Mouse (Mus musculus) hindbrain, embryonic 10.5 days (tissue): ENCODE measurements at regions not wholly inside any gene's neighbourhood (a gene's known extent, or its start where the extent isn't known, plus 50 kb on each side); places are given as distances from the start of the nearest gene placed in this dataset.

Source experiments
- DNase-seq: peaks from one replicate; pipeline ENCODE4 v3.0.0-alpha.2; 2017; ENCODE audit warnings: low spot score
- H3K27ac ChIP-seq: fragments of 300-500 bp; sonication (generic); 2 replicates; pipeline ENCODE4 v1.5.1; 2016; ENCODE audit warnings: mild to moderate bottlenecking, moderate library complexity
- H3K27me3 ChIP-seq: fragments of 300-500 bp; sonication (generic); 2 replicates; pipeline ENCODE4 v1.6.1; 2016; ENCODE audit warnings: mild to moderate bottlenecking; ENCODE audit not compliant: poor library complexity, insufficient read depth, severe bottlenecking
- H3K36me3 ChIP-seq: fragments of 300-500 bp; sonication (generic); 2 replicates; pipeline ENCODE4 v1.6.1; 2016; ENCODE audit warnings: mild to moderate bottlenecking, moderate library complexity
- H3K4me1 ChIP-seq: fragments of 300-500 bp; sonication (generic); replicated peaks from 2 replicates; pipeline ENCODE4 v1.6.1; 2016; ENCODE audit warnings: mild to moderate bottlenecking
- H3K4me3 ChIP-seq: fragments of 300-500 bp; sonication (generic); 2 replicates; pipeline ENCODE4 v1.5.1; 2016; ENCODE audit warnings: mild to moderate bottlenecking, moderate library complexity
- H3K9me3 ChIP-seq: fragments of 300-500 bp; sonication (generic); 2 replicates; pipeline ENCODE4 v1.6.1; 2016; ENCODE audit warnings: mild to moderate bottlenecking, moderate library complexity
- WGBS: fragments of 180-500 bp; shearing (Covaris S2); methylation state at CpG from one replicate; pipeline ENCODE4 v1.1.7; 2016; 5-methylcytosine and 5-hydroxymethylcytosine counted together

- 87% methylated on average over 2 of the region's 2 CpGs for WGBS
- Histone ChIP-seq H3K4me3 (no peak overlapping the region), H3K27ac (no peak overlapping the region), H3K36me3 (no peaks in the 10 kb centered on the region), H3K27me3 (no peaks in the 10 kb centered on the region), H3K4me1 (no peaks in the 10 kb centered on the region), H3K9me3 (no peaks in the 10 kb centered on the region)
- DNase-seq: no peak
Observed at GRCm38 (mm10) chr12:42369029-42369577, 882.9 kb upstream of the Lrrn3 start.

GRCm38 (mm10) chr12:42338996-42339680, 852.9 kb upstream of the Lrrn3 start:
- no peak overlapping the region for H3K4me3 ChIP-seq
- H3K4me1 ChIP-seq: no peaks in the 10 kb centered on the region
- DNase-seq: no peak
- 81% methylated on average over 3 of the region's 3 CpGs for WGBS
- H3K27me3 ChIP-seq: no peaks in the 10 kb centered on the region
- H3K27ac ChIP-seq: no peak overlapping the region
- no peaks in the 10 kb centered on the region for H3K36me3 ChIP-seq
- no peaks in the 10 kb centered on the region for H3K9me3 ChIP-seq

GRCm38 (mm10) chr12:42306429-42306828, 820.2 kb upstream of the Lrrn3 start:
- DNase-seq: no peak
- 85% methylated on average over 6 of the region's 6 CpGs for whole genome bisulfite sequencing
- H3K4me1 ChIP-seq: no peaks in the 10 kb centered on the region

GRCm38 (mm10) chr12:42277241-42278032, 791.2 kb upstream of the Lrrn3 start:
- H3K27ac ChIP-seq: no peak overlapping the region
- no peak overlapping the region for H3K4me3 ChIP-seq
- no peak for DNase-seq
- H3K9me3 ChIP-seq: no peaks in the 10 kb centered on the region
- H3K4me1 ChIP-seq: no peaks in the 10 kb centered on the region
- no peaks in the 10 kb centered on the region for H3K36me3 ChIP-seq
- 85% methylated on average over 9 of the region's 9 CpGs for WGBS
- no peaks in the 10 kb centered on the region for H3K27me3 ChIP-seq

More at GRCm38 (mm10) chr12:42306429-42306828, 820.2 kb upstream of the Lrrn3 start:
- H3K4me3 ChIP-seq: no peak overlapping the region
- H3K9me3 ChIP-seq: no peaks in the 10 kb centered on the region
- no peak overlapping the region for H3K27ac ChIP-seq
- H3K27me3 ChIP-seq: no peaks in the 10 kb centered on the region
- H3K36me3 ChIP-seq: no peaks in the 10 kb centered on the region

GRCm38 (mm10) chr12:42250410-42250809, 764.2 kb upstream of the Lrrn3 start:
- DNase-seq: no peak
- H3K4me1 ChIP-seq: no peaks in the 10 kb centered on the region
- H3K9me3 ChIP-seq: no peaks in the 10 kb centered on the region
- H3K27me3 ChIP-seq: no peaks in the 10 kb centered on the region
- no peak overlapping the region for H3K27ac ChIP-seq
- no peaks in the 10 kb centered on the region for H3K36me3 ChIP-seq
- H3K4me3 ChIP-seq: no peak overlapping the region

GRCm38 (mm10) chr12:42229235-42229634, 743.0 kb upstream of the Lrrn3 start:
- Histone ChIP-seq H3K4me1 (no peaks in the 10 kb centered on the region), H3K36me3 (no peaks in the 10 kb centered on the region), H3K4me3 (no peak overlapping the region), H3K27me3 (no peaks in the 10 kb centered on the region), H3K27ac (no peak overlapping the region), H3K9me3 (no peaks in the 10 kb centered on the region)
- DNase-seq: no peak

GRCm38 (mm10) chr12:42181646-42182045, 695.4 kb upstream of the Lrrn3 start:
- Histone ChIP-seq H3K27ac (no peak overlapping the region), H3K4me1 (no peaks in the 10 kb centered on the region), H3K36me3 (no peaks in the 10 kb centered on the region), H3K9me3 (no peaks in the 10 kb centered on the region), H3K27me3 (no peaks in the 10 kb centered on the region), H3K4me3 (no peak overlapping the region)
- no peak for DNase-seq
- WGBS: 83% methylated on average over 1 of the region's 1 CpGs

GRCm38 (mm10) chr12:42179947-42180669, 693.9 kb upstream of the Lrrn3 start:
- 69% methylated on average over 1 of the region's 1 CpGs for WGBS
- no peak overlapping the region for H3K27ac ChIP-seq
- H3K4me3 ChIP-seq: no peak overlapping the region
- no peaks in the 10 kb centered on the region for H3K9me3 ChIP-seq
- no peak for DNase-seq
- H3K36me3 ChIP-seq: no peaks in the 10 kb centered on the region
- no peaks in the 10 kb centered on the region for H3K4me1 ChIP-seq
- no peaks in the 10 kb centered on the region for H3K27me3 ChIP-seq

- no peaks in the 10 kb centered on the region for H3K27me3 ChIP-seq
- no peak for DNase-seq
- H3K36me3 ChIP-seq: no peaks in the 10 kb centered on the region
- H3K27ac ChIP-seq: no peak overlapping the region
- 93% methylated on average over 4 of the region's 4 CpGs for WGBS
- H3K4me1 ChIP-seq: no peaks in the 10 kb centered on the region
- H3K9me3 ChIP-seq: no peaks in the 10 kb centered on the region
- H3K4me3 ChIP-seq: no peak overlapping the region
Observed at GRCm38 (mm10) chr12:42147971-42148370, 661.7 kb upstream of the Lrrn3 start.

- H3K36me3 ChIP-seq: no peaks in the 10 kb centered on the region
- no peaks in the 10 kb centered on the region for H3K27me3 ChIP-seq
- H3K27ac ChIP-seq: no peak overlapping the region; the same call in 1 of the 2 replicates
- WGBS: 65% methylated on average over 3 of the region's 3 CpGs
- DNase-seq: no peak
- H3K4me1 ChIP-seq: peaks cover 6% of the 10 kb centered on the region; the same call in 1 of the 2 replicates
- no peak overlapping the region for H3K4me3 ChIP-seq
- peaks cover 2% of the 10 kb centered on the region; the same call in 1 of the 2 replicates for H3K9me3 ChIP-seq
Observed at GRCm38 (mm10) chr12:42138694-42139442, 652.6 kb upstream of the Lrrn3 start.

- H3K4me3 ChIP-seq: no peak overlapping the region
- no peaks in the 10 kb centered on the region for H3K27me3 ChIP-seq
- no peak for DNase-seq
- 0 out of 2 replicates have a peak overlapping the region, but pooled peaks have one; percentile 12 for H3K27ac ChIP-seq
- peaks cover 2% of the 10 kb centered on the region; the same call in 1 of the 2 replicates for H3K9me3 ChIP-seq
- 68% methylated on average over 5 of the region's 5 CpGs for WGBS
- peaks cover 6% of the 10 kb centered on the region; the same call in 1 of the 2 replicates for H3K4me1 ChIP-seq
- H3K36me3 ChIP-seq: no peaks in the 10 kb centered on the region
Observed at GRCm38 (mm10) chr12:42138177-42138576, 651.9 kb upstream of the Lrrn3 start.

- Histone ChIP-seq H3K36me3 (no peaks in the 10 kb centered on the region), H3K27me3 (no peaks in the 10 kb centered on the region), H3K4me3 (no peak overlapping the region), H3K27ac (0 out of 2 replicates have a peak overlapping the region, but pooled peaks have one; percentile 12), H3K9me3 (peaks cover 2% of the 10 kb centered on the region; the same call in 1 of the 2 replicates), H3K4me1 (peaks cover 6% of the 10 kb centered on the region; the same call in 1 of the 2 replicates)
- no peak for DNase-seq
- 53% methylated on average over 5 of the region's 5 CpGs for WGBS
Observed at GRCm38 (mm10) chr12:42137764-42138163, 651.5 kb upstream of the Lrrn3 start.
